Mouse (Mus musculus): ENCODE results near the gene Rpp21. TPM values are rescaled to one million over a fixed set of nuclear protein-coding genes. Genes with fewer than 3 reads are reported as not detected.
A peak's percentile ranks its signal among the peaks of the same experiment; 100 is the strongest.

Rpp21 gene
- 10 to 100 TPM; 38.5 to 39.4 TPM for total RNA-seq (2021)
- long read RNA-seq, experiment 1, partial matches to known transcripts: 1 of 9 reads
- long read RNA-seq, experiment 1, other reads (novel, unspliced or antisense): 0 of 9 reads
- long read RNA-seq, experiment 2, transcript Rpp21-201 (5 exons, 729 nt): major isoform, 24 of 33 reads
- long read RNA-seq, experiment 2, transcript Rpp21-205 (4 exons, 579 nt): minor isoform, 6 of 33 reads
- long read RNA-seq, experiment 2, partial matches to known transcripts: 1 of 33 reads
- long read RNA-seq, experiment 2, other reads (novel, unspliced or antisense): 2 of 33 reads

GRCm38 (mm10) chr17:36257969-36258368, at the start of gene Rpp21:
Gene Rpp21, minus strand, starts transcription at chr17:36258069.
- DNase-seq (ENCODE audit: low spot score in 2 of 2): no peak

- no peak for DNase-seq (ENCODE audit: low spot score in 2 of 2)
These were observed 28.5 kb upstream of the Rpp21 start, which contains the start of gene H2-M10.2 for GRCm38 (mm10) chr17:36286390-36286789. Gene H2-M10.2, minus strand, starts transcription at chr17:36286490.

- DNase-seq (ENCODE audit: low spot score in 2 of 2): no peak
These were observed 23.8 kb upstream of the Rpp21 start for GRCm38 (mm10) chr17:36281521-36282245.

DNA sequence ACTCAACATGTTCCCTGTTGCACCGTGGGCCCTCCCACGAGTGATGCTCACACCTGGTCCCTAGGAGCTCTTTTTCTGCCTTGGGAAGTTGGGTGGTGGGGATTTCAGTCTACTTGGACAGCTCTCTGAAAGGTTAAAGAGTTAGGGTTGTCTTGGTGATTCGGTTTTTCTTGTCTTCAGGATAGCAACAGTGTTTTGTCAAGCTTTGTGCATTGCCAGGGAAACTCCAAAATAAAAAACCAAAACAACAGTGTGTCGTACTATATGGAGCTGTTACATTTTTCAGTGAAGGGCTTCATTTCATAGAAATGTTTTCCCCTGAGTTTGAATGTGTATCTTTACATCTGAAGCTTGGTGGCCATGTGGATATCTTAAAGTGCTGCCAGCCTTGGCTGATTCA, 16.9 kb upstream of the Rpp21 start:
- no peak for DNase-seq (ENCODE audit: low spot score in 2 of 2)

- no peak for DNase-seq (ENCODE audit: low spot score in 2 of 2)
These were observed 15.9 kb upstream of the Rpp21 start for GRCm38 (mm10) chr17:36273796-36274195.

DNA sequence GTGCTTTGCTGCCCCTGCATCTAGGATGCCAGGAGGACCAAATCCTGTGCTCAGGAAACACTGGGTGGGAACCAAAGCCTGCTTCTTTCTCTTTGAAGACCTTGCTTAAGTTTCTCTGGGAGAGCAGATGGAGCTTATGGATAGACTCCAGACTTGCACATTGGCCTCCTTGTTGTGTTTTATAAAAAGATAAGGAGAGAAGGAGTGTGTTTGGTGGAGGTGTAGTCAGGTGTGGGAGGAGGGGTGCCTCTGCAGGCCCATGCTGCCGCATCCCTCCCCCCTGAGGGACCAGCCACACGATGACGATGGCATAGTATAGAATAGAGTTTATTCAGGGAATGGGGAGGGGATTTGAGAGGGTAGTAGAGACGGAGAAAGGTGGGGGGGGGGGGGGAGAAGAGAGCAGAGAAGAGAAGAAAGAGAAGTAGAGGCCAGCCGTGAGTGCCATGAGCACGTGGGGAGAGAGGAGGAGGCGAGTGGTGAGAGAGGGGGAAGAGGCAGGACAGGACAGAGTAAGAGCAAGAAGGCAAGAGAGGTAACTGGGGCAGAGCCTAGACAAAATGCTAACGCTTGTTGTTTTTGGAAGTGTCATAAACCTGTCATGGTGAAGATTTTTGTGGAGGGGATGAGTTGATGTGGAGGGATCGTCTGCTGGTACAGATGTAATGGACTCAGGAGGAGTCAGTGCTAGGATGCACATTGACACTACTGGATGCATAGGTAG, 14.9 kb upstream of the Rpp21 start:
- DNase-seq (ENCODE audit: low spot score in 2 of 2): no peak

GRCm38 (mm10) chr17:36271586-36272256, 13.9 kb upstream of the Rpp21 start, which contains the start of gene Trim39:
Gene Trim39, minus strand, starts transcription at chr17:36272247.
- no peak for DNase-seq (ENCODE audit: low spot score in 2 of 2)

GRCm38 (mm10) chr17:36270956-36271585, 13.2 kb upstream of the Rpp21 start:
- peak; percentile 88 to 91 for DNase-seq (ENCODE audit: low spot score in 2 of 2)

- DNase-seq (ENCODE audit: low spot score in 2 of 2): no peak
These were observed 8.0 kb upstream of the Rpp21 start for GRCm38 (mm10) chr17:36265834-36266233.

GRCm38 (mm10) chr17:36264273-36264925, 6.5 kb upstream of the Rpp21 start:
- DNase-seq (ENCODE audit: low spot score in 2 of 2): no peak

- DNase-seq (ENCODE audit: low spot score in 2 of 2): no peak
These were observed 3.8 kb upstream of the Rpp21 start for GRCm38 (mm10) chr17:36261511-36262166.

- DNase-seq (ENCODE audit: low spot score in 2 of 2): peak; percentile 71 to 76
These were observed 475 bp downstream of the Rpp21 start for GRCm38 (mm10) chr17:36257241-36257947.

DNA sequence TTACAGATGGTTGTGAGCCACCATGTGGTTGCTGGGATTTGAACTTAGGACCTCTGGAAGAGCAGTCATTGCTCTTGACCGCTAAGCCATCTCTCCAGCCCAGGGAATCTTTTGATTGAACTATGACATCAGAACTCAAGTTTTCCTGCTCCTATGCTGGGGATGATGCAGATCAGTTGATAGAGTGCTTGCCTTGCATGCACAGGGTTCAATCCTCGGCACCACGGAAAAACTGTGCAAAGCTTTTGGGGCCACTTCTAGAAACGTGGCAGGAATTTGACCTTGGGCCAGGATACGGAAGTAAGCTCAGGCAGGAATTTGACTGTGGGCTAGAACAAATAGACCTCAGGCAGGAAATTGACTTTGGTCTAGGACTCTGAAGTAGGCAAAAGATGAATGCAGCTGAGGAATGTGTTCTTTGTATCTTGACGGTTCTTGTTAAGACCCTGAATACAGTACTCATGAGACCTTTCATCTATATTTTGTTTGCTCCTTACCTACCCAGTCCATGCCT, 4.7 kb downstream of the Rpp21 start:
- no peak for DNase-seq (ENCODE audit: low spot score in 2 of 2)

GRCm38 (mm10) chr17:36252250-36252876, 5.5 kb downstream of the Rpp21 start:
- DNase-seq (ENCODE audit: low spot score in 2 of 2): peak; percentile 25 to 35

DNA sequence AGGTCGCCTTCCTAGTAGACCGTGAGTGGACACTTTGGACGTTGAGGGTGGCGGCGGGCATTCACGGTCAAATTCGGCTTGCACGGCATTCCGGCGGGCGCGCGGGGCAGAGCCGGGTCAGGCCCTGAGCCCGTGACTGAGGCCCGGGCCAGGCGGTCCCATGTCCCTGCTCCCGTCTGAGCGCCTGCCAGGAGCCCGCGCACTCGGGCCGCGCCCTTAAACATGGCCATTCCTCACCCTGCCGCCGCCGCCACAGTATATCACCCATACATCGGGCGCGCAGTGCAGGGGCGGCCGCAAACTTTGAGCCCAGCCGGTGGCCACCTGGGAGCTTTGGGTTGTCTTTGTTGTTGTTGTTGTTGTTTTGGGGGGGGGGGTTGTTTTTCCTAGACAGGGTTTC, 9.0 kb downstream of the Rpp21 start:
- DNase-seq (ENCODE audit: low spot score in 2 of 2): no peak

GRCm38 (mm10) chr17:36245741-36246140, 12.1 kb downstream of the Rpp21 start:
- DNase-seq (ENCODE audit: low spot score in 2 of 2): no peak

DNA sequence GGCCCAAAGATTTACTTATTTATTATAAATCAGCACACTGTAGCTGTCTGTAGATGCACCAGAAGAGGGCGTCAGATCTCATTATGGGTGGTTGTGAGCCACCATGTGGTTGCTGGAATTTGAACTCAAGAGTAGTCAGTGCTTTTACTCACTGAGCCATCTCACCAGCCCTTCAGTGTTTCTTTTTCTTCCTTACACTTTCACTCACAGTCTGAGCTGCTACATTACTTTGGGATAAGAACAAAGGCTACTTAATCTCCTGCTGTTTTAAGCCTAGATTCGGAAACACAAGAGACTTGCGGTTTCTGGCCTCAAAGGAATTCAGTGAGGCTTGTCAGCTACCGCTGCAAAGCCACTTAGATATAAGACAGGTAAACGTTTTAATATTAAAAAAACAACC, 13.8 kb downstream of the Rpp21 start:
- DNase-seq (ENCODE audit: low spot score in 2 of 2): no peak

GRCm38 (mm10) chr17:36240637-36241213, 17.1 kb downstream of the Rpp21 start:
- no peak for DNase-seq (ENCODE audit: low spot score in 2 of 2)

Measured in adrenal gland, adult 18-20 months (tissue).